In the genomic region with DNA sequence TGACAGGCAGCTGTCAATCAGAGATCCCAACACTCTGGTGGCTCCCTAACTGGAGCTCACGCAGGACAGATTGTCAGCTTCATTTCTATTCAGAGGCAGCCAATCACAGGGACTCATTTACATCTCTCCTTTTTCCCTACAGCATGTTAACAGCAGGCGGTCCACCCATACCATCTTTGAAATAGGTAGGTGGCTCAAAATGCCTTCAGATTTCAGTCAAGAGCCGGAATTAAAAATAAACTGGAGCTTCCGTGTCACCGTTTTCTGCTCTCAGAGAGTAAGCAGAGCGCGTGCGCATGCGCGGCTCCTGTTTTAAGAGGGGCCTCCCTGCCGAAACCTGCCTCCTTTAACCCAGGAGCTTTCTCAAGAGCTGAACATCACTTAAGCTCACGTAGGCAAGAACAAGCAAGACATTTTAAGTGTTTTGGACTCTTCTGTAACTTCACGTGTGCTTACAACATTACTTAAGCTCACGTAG, we compare ENCODE assay signal across 8 mouse cellular contexts.
DNase-seq lines count a peak whose midpoint lies in the region; ATAC-seq and TF ChIP-seq lines count a peak whose summit lies in the region.

No protein-coding gene starts in this region.

- no peaks in the 10 kb centered on the region for H3K27me3 ChIP-seq in kidney, embryonic 16.5 days (ENCODE audit: insufficient read depth, low read length)
- H3K27me3 ChIP-seq in forebrain, embryonic 12.5 days: no peaks in the 10 kb centered on the region
- H3K27me3 ChIP-seq in midbrain, embryonic 12.5 days: no peaks in the 10 kb centered on the region
- no peaks in the 10 kb centered on the region for H3K27me3 ChIP-seq in intestine, postnatal 0 days (replicated peaks; ENCODE audit: control insufficient read depth, insufficient read depth, low read length)
- no peaks in the 10 kb centered on the region for H3K27me3 ChIP-seq in limb, embryonic 10.5 days (ENCODE audit: low read depth, poor library complexity, severe bottlenecking)

- H3K9me3 ChIP-seq in kidney, embryonic 16.5 days (ENCODE audit: low read length): no peaks in the 10 kb centered on the region
- no peaks in the 10 kb centered on the region for H3K9me3 ChIP-seq in forebrain, embryonic 12.5 days
- H3K9me3 ChIP-seq in midbrain, embryonic 12.5 days: no peaks in the 10 kb centered on the region
- H3K9me3 ChIP-seq in intestine, postnatal 0 days (ENCODE audit: control insufficient read depth): no peaks in the 10 kb centered on the region
- no peaks in the 10 kb centered on the region for H3K9me3 ChIP-seq in limb, embryonic 10.5 days (replicated peaks)

- no peaks in the 10 kb centered on the region for H3K36me3 ChIP-seq in kidney, embryonic 16.5 days (ENCODE audit: insufficient read depth, low read length)
- H3K36me3 ChIP-seq in forebrain, embryonic 12.5 days (replicated peaks): no peaks in the 10 kb centered on the region
- H3K36me3 ChIP-seq in midbrain, embryonic 12.5 days: no peaks in the 10 kb centered on the region
- H3K36me3 ChIP-seq in intestine, postnatal 0 days (ENCODE audit: control insufficient read depth, insufficient read depth): no peaks in the 10 kb centered on the region
- H3K36me3 ChIP-seq in limb, embryonic 10.5 days: peaks cover 13% of the 10 kb centered on the region; the same call in 1 of the 2 replicates

- H3K4me1 ChIP-seq in kidney, embryonic 16.5 days (ENCODE audit: insufficient read depth, low read length): peaks cover 42% of the 10 kb centered on the region
- peaks cover 33% of the 10 kb centered on the region for H3K4me1 ChIP-seq in forebrain, embryonic 12.5 days
- peaks cover 25% of the 10 kb centered on the region for H3K4me1 ChIP-seq in midbrain, embryonic 12.5 days
- H3K4me1 ChIP-seq in intestine, postnatal 0 days (replicated peaks; ENCODE audit: control insufficient read depth, insufficient read depth, low read length): no peaks in the 10 kb centered on the region
- H3K4me1 ChIP-seq in limb, embryonic 10.5 days: peaks cover 43% of the 10 kb centered on the region

- WGBS in kidney, embryonic 16.5 days: 79% methylated on average over 14 of the region's 14 CpGs
- WGBS in forebrain, embryonic 12.5 days: 43% methylated on average over 14 of the region's 14 CpGs
- 40% methylated on average over 14 of the region's 14 CpGs for WGBS in midbrain, embryonic 12.5 days
- WGBS in intestine, postnatal 0 days: 83% methylated on average over 14 of the region's 14 CpGs
- WGBS in limb, embryonic 10.5 days: 77% methylated on average over 14 of the region's 14 CpGs

- ATAC-seq in kidney, embryonic 16.5 days (ENCODE audit: low FRiP score, low TSS enrichment): no peak
- peak; percentile 65; the same call in 1 of the 2 replicates for ATAC-seq in forebrain, embryonic 12.5 days (ENCODE audit: low FRiP score)
- ATAC-seq in midbrain, embryonic 12.5 days (ENCODE audit: low FRiP score, low read depth): 0 out of 2 replicates have a peak, but pooled peaks have one; percentile 31
- ATAC-seq in intestine, postnatal 0 days: no peak

- no peak for DNase-seq in kidney, postnatal 14 days
- peak; percentile 60 to 68 for DNase-seq in layer of hippocampus, adult 2 months (ENCODE audit: low spot score in 2 of 2)
- DNase-seq in thymus, adult 18-20 months: no peak
- no peak for DNase-seq in limb, embryonic 10.5 days (ENCODE audit: low spot score)

- no peak overlapping the region for H3K9ac ChIP-seq in kidney, embryonic 16.5 days (replicated peaks; ENCODE audit: low read length)
- peak overlapping the region; percentile 12; the same call in 1 of the 2 replicates for H3K9ac ChIP-seq in forebrain, embryonic 12.5 days
- H3K9ac ChIP-seq in midbrain, embryonic 12.5 days (replicated peaks): no peak overlapping the region
- no peak overlapping the region for H3K9ac ChIP-seq in intestine, postnatal 0 days (ENCODE audit: low read depth, low read length)

- no peak overlapping the region for H3K4me3 ChIP-seq in kidney, embryonic 16.5 days (ENCODE audit: low read length)
- H3K4me3 ChIP-seq in forebrain, embryonic 12.5 days (replicated peaks): peak overlapping the region; percentile 27
- peak overlapping the region; percentile 54 for H3K4me3 ChIP-seq in layer of hippocampus, adult 2 months
- H3K4me3 ChIP-seq in midbrain, embryonic 12.5 days: peak overlapping the region; percentile 27
- H3K4me3 ChIP-seq in intestine, postnatal 0 days (ENCODE audit: low read depth, low read length): no peak overlapping the region
- no peak overlapping the region for H3K4me3 ChIP-seq in limb, embryonic 10.5 days

- no peak for TF ChIP-seq CTCF in layer of hippocampus, adult 2 months (conservative IDR thresholded peaks at IDR 0.05)
- no peak for TF ChIP-seq CTCF in intestine, postnatal 0 days (IDR thresholded peaks at IDR 0.05; ENCODE audit: low read depth)

- H3K27ac ChIP-seq in kidney, embryonic 16.5 days (ENCODE audit: low read length): 0 out of 2 replicates have a peak overlapping the region, but pooled peaks have one; percentile 0
- H3K27ac ChIP-seq in forebrain, embryonic 12.5 days: peak overlapping the region; percentile 50; the same call in 1 of the 2 replicates
- peak overlapping the region; percentile 14 for H3K27ac ChIP-seq in layer of hippocampus, adult 2 months
- H3K27ac ChIP-seq in midbrain, embryonic 12.5 days (replicated peaks): no peak overlapping the region; the same call in 1 of the 2 replicates
- H3K27ac ChIP-seq in intestine, postnatal 0 days (ENCODE audit: low read depth, low read length): no peak overlapping the region
- H3K27ac ChIP-seq in limb, embryonic 10.5 days: no peak overlapping the region

- no peak overlapping the region for H3K4me2 ChIP-seq in kidney, embryonic 16.5 days (replicated peaks; ENCODE audit: low read depth, low read length)
- H3K4me2 ChIP-seq in forebrain, embryonic 12.5 days: peak overlapping the region; percentile 50
- peak overlapping the region; percentile 42 for H3K4me2 ChIP-seq in midbrain, embryonic 12.5 days (replicated peaks)
- no peak overlapping the region for H3K4me2 ChIP-seq in intestine, postnatal 0 days (replicated peaks; ENCODE audit: low read depth)

Comparison
In these comparisons a context has a peak if more than half of its experiments do, and no peak if none do; other contexts are left out.
1. ATAC-seq: peak in forebrain, embryonic 12.5 days (single experiment) and midbrain, embryonic 12.5 days (single experiment); none in kidney, embryonic 16.5 days (single experiment) and intestine, postnatal 0 days (single experiment).
2. H3K27ac ChIP-seq: peak in kidney, embryonic 16.5 days (single experiment), forebrain, embryonic 12.5 days (single experiment) and layer of hippocampus, adult 2 months (single experiment); none in midbrain, embryonic 12.5 days (single experiment), intestine, postnatal 0 days (single experiment) and limb, embryonic 10.5 days (single experiment).
3. H3K4me2 ChIP-seq: peak in forebrain, embryonic 12.5 days (single experiment) and midbrain, embryonic 12.5 days (single experiment); none in kidney, embryonic 16.5 days (single experiment) and intestine, postnatal 0 days (single experiment).
4. H3K4me3 ChIP-seq: peak in forebrain, embryonic 12.5 days (single experiment), layer of hippocampus, adult 2 months (single experiment) and midbrain, embryonic 12.5 days (single experiment); none in kidney, embryonic 16.5 days (single experiment), intestine, postnatal 0 days (single experiment) and limb, embryonic 10.5 days (single experiment).
5. DNase-seq: peak in layer of hippocampus, adult 2 months (2 of 2); none in kidney, postnatal 14 days (single experiment), thymus, adult 18-20 months (0 of 2) and limb, embryonic 10.5 days (single experiment).